In the genomic region with DNA sequence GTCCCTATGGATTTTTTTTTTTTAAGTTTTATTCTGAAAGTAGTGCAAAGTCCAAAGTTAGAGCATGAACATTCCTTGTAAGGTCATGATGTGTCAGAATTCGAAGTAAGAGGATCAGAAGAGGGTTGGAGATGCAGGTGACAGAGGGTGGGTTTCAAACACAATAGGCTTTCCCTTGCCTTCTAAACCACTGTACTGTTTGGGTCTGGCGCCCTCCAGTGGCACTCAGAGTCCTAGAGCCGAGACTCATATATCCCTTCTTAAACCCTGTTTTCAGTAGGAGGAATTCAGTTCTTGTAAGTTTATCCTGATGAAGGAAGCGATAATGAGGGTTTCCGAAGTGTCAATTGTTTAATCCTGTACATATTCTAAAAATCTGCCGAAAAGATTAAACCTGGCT, we compare ENCODE assay signal across 8 mouse cellular contexts. TPM values are rescaled to one million over a fixed set of nuclear protein-coding genes. Genes with fewer than 3 reads are reported as not detected.
DNase-seq lines count a peak whose midpoint lies in the region; ATAC-seq lines count a peak whose summit lies in the region.

No protein-coding gene starts in this region.

- no peak overlapping the region for H3K27ac ChIP-seq in forebrain, embryonic 11.5 days (ENCODE audit: low read depth, low read length)
- H3K27ac ChIP-seq in hindbrain, embryonic 12.5 days: no peak overlapping the region

- no peaks in the 10 kb centered on the region for H3K36me3 ChIP-seq in forebrain, embryonic 11.5 days (ENCODE audit: control insufficient read depth, insufficient read depth, low read length)
- no peaks in the 10 kb centered on the region for H3K36me3 ChIP-seq in hindbrain, embryonic 12.5 days

- DNase-seq in MN1 (ENCODE audit: low spot score): peak; percentile 7
- peak; percentile 49 for DNase-seq in brain, embryonic 18.5 days (ENCODE audit: low read depth, low spot score)
- peak; percentile 81 for DNase-seq in forebrain, embryonic 11.5 days (ENCODE audit: low spot score)
- peak; percentile 57 to 75 for DNase-seq in layer of hippocampus, adult 8-10 months (ENCODE audit: low spot score in 2 of 2)
- peak; percentile 69 for DNase-seq in lung, postnatal 10 days
- peak; percentile 78 for DNase-seq in retina, postnatal 1 day

- no peak overlapping the region for H3K9ac ChIP-seq in forebrain, embryonic 11.5 days (ENCODE audit: low read length)
- no peak overlapping the region for H3K9ac ChIP-seq in hindbrain, embryonic 12.5 days

- no peaks in the 10 kb centered on the region for H3K9me3 ChIP-seq in forebrain, embryonic 11.5 days (ENCODE audit: control insufficient read depth, low read length)
- H3K9me3 ChIP-seq in hindbrain, embryonic 12.5 days (replicated peaks): no peaks in the 10 kb centered on the region

- no peak overlapping the region for H3K4me3 ChIP-seq in forebrain, embryonic 11.5 days (ENCODE audit: low read depth, low read length)
- no peak overlapping the region for H3K4me3 ChIP-seq in hindbrain, embryonic 12.5 days

- peak; percentile 76; the same call in 1 of the 2 replicates for ATAC-seq in forebrain, embryonic 11.5 days (replicated peaks; ENCODE audit: low FRiP score)
- peak; percentile 73; the same call in 1 of the 2 replicates for ATAC-seq in hindbrain, embryonic 12.5 days (ENCODE audit: low FRiP score)
- ATAC-seq in erythroid progenitor cell, adult 5-6 weeks (replicated peaks; ENCODE audit: low FRiP score, poor library complexity, severe bottlenecking): no peak

- no peak overlapping the region for H3K4me2 ChIP-seq in forebrain, embryonic 11.5 days (ENCODE audit: low read depth, low read length, severe bottlenecking)
- no peak overlapping the region for H3K4me2 ChIP-seq in hindbrain, embryonic 12.5 days (replicated peaks)

- H3K27me3 ChIP-seq in forebrain, embryonic 11.5 days (ENCODE audit: control insufficient read depth, insufficient read depth, low read length): peaks cover 16% of the 10 kb centered on the region
- H3K27me3 ChIP-seq in hindbrain, embryonic 12.5 days: peaks cover 31% of the 10 kb centered on the region

- H3K4me1 ChIP-seq in forebrain, embryonic 11.5 days (replicated peaks; ENCODE audit: control insufficient read depth, insufficient read depth, low read length): peaks cover 5% of the 10 kb centered on the region; the same call in 1 of the 2 replicates
- peaks cover 11% of the 10 kb centered on the region for H3K4me1 ChIP-seq in hindbrain, embryonic 12.5 days

- WGBS in forebrain, embryonic 11.5 days: 11% methylated on average over 6 of the region's 6 CpGs
- WGBS in hindbrain, embryonic 12.5 days: 9% methylated on average over 6 of the region's 6 CpGs

RNA-seq across cellular contexts. Expression of a gene that starts 1.4 kb away (rescaled TPM):
- 0.11 TPM in 1 of 2 replicates, not detected in the other for polyA plus RNA-seq in forebrain, embryonic 11.5 days (2014; fragmentation: Nextera tagmentation; extraction: Ambion mirVana)
- polyA plus RNA-seq in hindbrain, embryonic 12.5 days (2016; fragmentation: Nextera tagmentation; extraction: Ambion mirVana): 2.8 and 3.5 TPM in 2 replicates
- 1 to 10 TPM; 2.4 to 2.8 (median 2.7) TPM for total RNA-seq in layer of hippocampus, adult 8-10 months (2022)
- total RNA-seq in erythroid progenitor cell, adult 5-6 weeks (2015; ENCODE audit: low replicate concordance): not detected in 2 replicates
- total RNA-seq in erythroid progenitor cell, adult 5-6 weeks (2017; ENCODE audit: low replicate concordance): not detected in 2 replicates

Comparison
In these comparisons a context has a peak if more than half of its experiments do, and no peak if none do; other contexts are left out.
1. DNase-seq: peak in every context shown above with its lines; median percentile 81 in forebrain, embryonic 11.5 days; 78 in retina, postnatal 1 day; 69 in lung, postnatal 10 days; 66 in layer of hippocampus, adult 8-10 months; 49 in brain, embryonic 18.5 days; 7 in MN1.